Mouse (Mus musculus) lung, embryonic 15.5 days (tissue): ENCODE results near the gene Mcmbp. TPM values are rescaled to one million over a fixed set of nuclear protein-coding genes. Genes with fewer than 3 reads are reported as not detected.
"Not testable (repeated sequence)": the region's sequence is repeated elsewhere in the genome, so short reads cannot be mapped to it uniquely, and the experiment has no call there.

Experiments
- ATAC-seq: fragments of 200-750 bp; cut with Nextera tagmentation; 2 replicates; pipeline ENCODE4 v1.8.0; 2017; ENCODE audit warnings: moderate number of reproducible peaks, borderline replicate concordance; ENCODE audit not compliant: low FRiP score, low TSS enrichment; ENCODE audit errors: extremely low read depth
- H3K27ac ChIP-seq: fragments of 300-500 bp; sonication (generic); 2 replicates; pipeline ENCODE4 v1.5.1; 2015; ENCODE audit warnings: moderate library complexity, mild to moderate bottlenecking, inconsistent platforms
- H3K27me3 ChIP-seq: fragments of 300-500 bp; sonication (generic); 2 replicates; pipeline ENCODE4 v1.6.1; 2015; ENCODE audit warnings: inconsistent platforms
- H3K36me3 ChIP-seq: fragments of 300-500 bp; sonication (generic); 2 replicates; pipeline ENCODE4 v1.6.1; 2015; ENCODE audit warnings: inconsistent platforms
- H3K4me1 ChIP-seq: fragments of 300-500 bp; sonication (generic); 2 replicates; pipeline ENCODE4 v1.6.1; 2015; ENCODE audit warnings: inconsistent platforms
- H3K4me2 ChIP-seq: fragments of 300-500 bp; sonication (generic); 2 replicates; pipeline ENCODE4 v1.6.1; 2015; ENCODE audit warnings: inconsistent platforms, mild to moderate bottlenecking, moderate library complexity
- H3K4me3 ChIP-seq: fragments of 300-500 bp; sonication (generic); 2 replicates; pipeline ENCODE4 v1.5.1; 2015; ENCODE audit warnings: mild to moderate bottlenecking, inconsistent platforms
- H3K9ac ChIP-seq: fragments of 300-500 bp; sonication (generic); 2 replicates; pipeline ENCODE4 v1.6.1; 2015; ENCODE audit warnings: inconsistent platforms
- H3K9me3 ChIP-seq: fragments of 300-500 bp; sonication (generic); 2 replicates; pipeline ENCODE4 v1.6.1; 2016; ENCODE audit warnings: inconsistent platforms
- WGBS: fragments of 180-500 bp; shearing (Covaris S2); methylation state at CpG from one replicate; pipeline ENCODE4 v1.1.7; 2015; 5-methylcytosine and 5-hydroxymethylcytosine counted together
- polyA plus RNA-seq: library from polyadenylated mRNA; unstranded; fragments of >200 nt; fragmentation: Nextera tagmentation; extraction: Ambion mirVana; gene quantifications from 2 replicates; pipeline ENCODE4 v1.2.1, GENCODE M21; 2015

Mcmbp gene
- polyA plus RNA-seq, 1 experiment from 2014 or later: 66.9 TPM

- H3K9me3 ChIP-seq: no peaks in the 10 kb centered on the region
- no peak overlapping the region for H3K4me3 ChIP-seq
- no peak for ATAC-seq
- H3K4me2 ChIP-seq: no peak overlapping the region
- no peaks in the 10 kb centered on the region for H3K27me3 ChIP-seq
- no peak overlapping the region for H3K9ac ChIP-seq
- no peaks in the 10 kb centered on the region for H3K4me1 ChIP-seq
- WGBS: 39% methylated on average over 4 of the region's 4 CpGs
- peaks cover 70% of the 10 kb centered on the region for H3K36me3 ChIP-seq
- no peak overlapping the region; the same call in 1 of the 2 replicates for H3K27ac ChIP-seq
Observed at GRCm38 (mm10) chr7:128717991-128718390, 22.3 kb downstream of the Mcmbp start.

GRCm38 (mm10) chr7:128705735-128706134, 34.6 kb downstream of the Mcmbp start:
- Histone ChIP-seq H3K27me3 (no peaks in the 10 kb centered on the region), H3K4me2 (no peak overlapping the region), H3K27ac (no peak overlapping the region), H3K36me3 (peaks cover 87% of the 10 kb centered on the region), H3K4me3 (no peak overlapping the region), H3K4me1 (no peaks in the 10 kb centered on the region), H3K9me3 (no peaks in the 10 kb centered on the region), H3K9ac (no peak overlapping the region)
- ATAC-seq: peak; percentile 70; the same call in 1 of the 2 replicates
- 23% methylated on average over 4 of the region's 4 CpGs for whole genome bisulfite sequencing

- ATAC-seq, H3K4me3 ChIP-seq, H3K9me3 ChIP-seq, H3K4me2 ChIP-seq, H3K27ac ChIP-seq, H3K9ac ChIP-seq, H3K4me1 ChIP-seq, H3K27me3 ChIP-seq: not testable (repeated sequence)
- H3K36me3 ChIP-seq: peaks cover 73% of the 10 kb centered on the region
- WGBS: 78% methylated on average over 6 of the region's 6 CpGs
Observed at GRCm38 (mm10) chr7:128699959-128700358, 40.3 kb downstream of the Mcmbp start.

- no peak for ATAC-seq
- H3K4me2 ChIP-seq: no peak overlapping the region
- no peak overlapping the region for H3K27ac ChIP-seq
- no peak overlapping the region for H3K9ac ChIP-seq
- 84% methylated on average over 10 of the region's 10 CpGs for WGBS
- H3K4me1 ChIP-seq: no peaks in the 10 kb centered on the region
- H3K4me3 ChIP-seq: no peak overlapping the region
- H3K36me3 ChIP-seq: peaks cover 48% of the 10 kb centered on the region
- no peaks in the 10 kb centered on the region for H3K27me3 ChIP-seq
- no peaks in the 10 kb centered on the region for H3K9me3 ChIP-seq
Observed at GRCm38 (mm10) chr7:128694848-128695247, 45.4 kb downstream of the Mcmbp start.

- peaks cover 2% of the 10 kb centered on the region for H3K9me3 ChIP-seq
- no peak for ATAC-seq
- no peak overlapping the region for H3K9ac ChIP-seq
- no peak overlapping the region for H3K4me2 ChIP-seq
- no peaks in the 10 kb centered on the region for H3K4me1 ChIP-seq
- H3K36me3 ChIP-seq: peaks cover 41% of the 10 kb centered on the region
- H3K4me3 ChIP-seq: no peak overlapping the region
- no peaks in the 10 kb centered on the region for H3K27me3 ChIP-seq
- no peak overlapping the region for H3K27ac ChIP-seq
- 88% methylated on average over 7 of the region's 7 CpGs for WGBS
Observed at GRCm38 (mm10) chr7:128692163-128692562, 48.1 kb downstream of the Mcmbp start.

GRCm38 (mm10) chr7:128690796-128691195, 49.5 kb downstream of the Mcmbp start:
- no peak for ATAC-seq
- Histone ChIP-seq H3K4me2 (no peak overlapping the region), H3K4me3 (no peak overlapping the region), H3K4me1 (no peaks in the 10 kb centered on the region), H3K9ac (no peak overlapping the region), H3K27ac (no peak overlapping the region), H3K27me3 (no peaks in the 10 kb centered on the region), H3K36me3 (peaks cover 41% of the 10 kb centered on the region), H3K9me3 (peaks cover 6% of the 10 kb centered on the region)
- 72% methylated on average over 7 of the region's 7 CpGs for WGBS

GRCm38 (mm10) chr7:128690070-128690469, 50.2 kb downstream of the Mcmbp start:
- peaks cover 44% of the 10 kb centered on the region for H3K36me3 ChIP-seq
- no peaks in the 10 kb centered on the region for H3K4me1 ChIP-seq
- ATAC-seq: no peak
- 19% methylated on average over 7 of the region's 7 CpGs for WGBS
- no peak overlapping the region for H3K27ac ChIP-seq
- H3K9ac ChIP-seq: no peak overlapping the region
- no peak overlapping the region for H3K4me3 ChIP-seq
- H3K9me3 ChIP-seq: peaks cover 6% of the 10 kb centered on the region
- no peak overlapping the region for H3K4me2 ChIP-seq
- H3K27me3 ChIP-seq: no peaks in the 10 kb centered on the region

GRCm38 (mm10) chr7:128689347-128689746, 50.9 kb downstream of the Mcmbp start:
- Histone ChIP-seq H3K27me3 (no peaks in the 10 kb centered on the region), H3K9ac (no peak overlapping the region), H3K9me3 (peaks cover 6% of the 10 kb centered on the region), H3K4me1 (no peaks in the 10 kb centered on the region), H3K4me2 (no peak overlapping the region), H3K36me3 (peaks cover 41% of the 10 kb centered on the region), H3K27ac (no peak overlapping the region), H3K4me3 (no peak overlapping the region)
- ATAC-seq: no peak
- 81% methylated on average over 8 of the region's 8 CpGs for WGBS

- Histone ChIP-seq H3K4me3 (peak overlapping the region; percentile 45), H3K9ac (no peak overlapping the region), H3K36me3 (peaks cover 42% of the 10 kb centered on the region), H3K27ac (no peak overlapping the region), H3K9me3 (peaks cover 6% of the 10 kb centered on the region), H3K27me3 (no peaks in the 10 kb centered on the region), H3K4me2 (peak overlapping the region; percentile 67), H3K4me1 (no peaks in the 10 kb centered on the region)
- 56% methylated on average over 56 of the region's 56 CpGs for WGBS
- peak; percentile 72 for ATAC-seq
Observed at GRCm38 (mm10) chr7:128687821-128688564, 52.3 kb downstream of the Mcmbp start.

GRCm38 (mm10) chr7:128678546-128678945, 61.7 kb downstream of the Mcmbp start:
- WGBS: 66% methylated on average over 3 of the region's 3 CpGs
- no peak overlapping the region for H3K4me2 ChIP-seq
- H3K4me3 ChIP-seq: no peak overlapping the region
- H3K9me3 ChIP-seq: no peaks in the 10 kb centered on the region
- no peak overlapping the region for H3K27ac ChIP-seq
- no peak overlapping the region for H3K9ac ChIP-seq
- H3K27me3 ChIP-seq: no peaks in the 10 kb centered on the region
- no peaks in the 10 kb centered on the region for H3K4me1 ChIP-seq
- peaks cover 6% of the 10 kb centered on the region; the same call in 1 of the 2 replicates for H3K36me3 ChIP-seq
- ATAC-seq: no peak

GRCm38 (mm10) chr7:128672408-128673010, 67.8 kb downstream of the Mcmbp start:
- H3K9me3 ChIP-seq: no peaks in the 10 kb centered on the region
- no peak overlapping the region for H3K9ac ChIP-seq
- no peak overlapping the region; the same call in 1 of the 2 replicates for H3K4me2 ChIP-seq
- no peaks in the 10 kb centered on the region for H3K27me3 ChIP-seq
- WGBS: 20% methylated on average over 15 of the region's 15 CpGs
- H3K27ac ChIP-seq: no peak overlapping the region
- H3K36me3 ChIP-seq: 0 out of 2 replicates have a peak, but pooled peaks cover 5% of the 10 kb centered on the region
- ATAC-seq: no peak
- H3K4me3 ChIP-seq: no peak overlapping the region
- no peaks in the 10 kb centered on the region for H3K4me1 ChIP-seq

GRCm38 (mm10) chr7:128671952-128672351, 68.3 kb downstream of the Mcmbp start:
- Histone ChIP-seq H3K4me2 (no peak overlapping the region), H3K27me3 (no peaks in the 10 kb centered on the region), H3K9ac (no peak overlapping the region), H3K4me3 (no peak overlapping the region), H3K36me3 (0 out of 2 replicates have a peak, but pooled peaks cover 5% of the 10 kb centered on the region), H3K9me3 (no peaks in the 10 kb centered on the region), H3K27ac (no peak overlapping the region), H3K4me1 (no peaks in the 10 kb centered on the region)
- no peak for ATAC-seq
- 31% methylated on average over 8 of the region's 8 CpGs for WGBS
